Mouse (Mus musculus) stomach, embryonic 15.5 days (tissue): ENCODE results near the gene Fam129b. TPM values are rescaled to one million over a fixed set of nuclear protein-coding genes. Genes with fewer than 3 reads are reported as not detected.

Experiments
- ATAC-seq: fragments of 200-750 bp; cut with Nextera tagmentation; 2 replicates; pipeline ENCODE4 v1.8.0; 2017; ENCODE audit warnings: low read depth, moderate number of reproducible peaks, moderate TSS enrichment; ENCODE audit not compliant: insufficient read depth, low FRiP score
- H3K27ac ChIP-seq: fragments of 300-500 bp; sonication (generic); 2 replicates; pipeline ENCODE4 v1.5.1; 2015; ENCODE audit warnings: mild to moderate bottlenecking, inconsistent platforms
- H3K27me3 ChIP-seq: fragments of 300-500 bp; sonication (generic); replicated peaks from 2 replicates; pipeline ENCODE4 v1.6.1; 2015; ENCODE audit warnings: inconsistent platforms
- H3K36me3 ChIP-seq: fragments of 300-500 bp; sonication (generic); 2 replicates; pipeline ENCODE4 v1.6.1; 2015; ENCODE audit warnings: inconsistent platforms
- H3K4me1 ChIP-seq: fragments of 300-500 bp; sonication (generic); 2 replicates; pipeline ENCODE4 v1.6.1; 2015; ENCODE audit warnings: inconsistent platforms
- H3K4me2 ChIP-seq: fragments of 300-500 bp; sonication (generic); 2 replicates; pipeline ENCODE4 v1.6.1; 2015; ENCODE audit warnings: mild to moderate bottlenecking, inconsistent platforms
- H3K4me3 ChIP-seq: fragments of 300-500 bp; sonication (generic); replicated peaks from 2 replicates; pipeline ENCODE4 v1.5.1; 2015; ENCODE audit warnings: inconsistent platforms
- H3K9ac ChIP-seq: fragments of 300-500 bp; sonication (generic); 2 replicates; pipeline ENCODE4 v1.6.1; 2015; ENCODE audit warnings: inconsistent platforms
- H3K9me3 ChIP-seq: fragments of 300-500 bp; sonication (generic); 2 replicates; pipeline ENCODE4 v1.6.1; 2016; ENCODE audit warnings: inconsistent platforms
- WGBS: fragments of 180-500 bp; shearing (Covaris S2); methylation state at CpG from one replicate; pipeline ENCODE4 v1.1.7; 2015; 5-methylcytosine and 5-hydroxymethylcytosine counted together
- polyA plus RNA-seq: library from polyadenylated mRNA; unstranded; fragments of >200 nt; fragmentation: Nextera tagmentation; extraction: Ambion mirVana; gene quantifications from 2 replicates; pipeline ENCODE4 v1.2.1, GENCODE M21; 2015

The Fam129b gene
- polyA plus RNA-seq, 1 experiment from 2014 or later, result 73.6 TPM

- H3K9ac ChIP-seq, result no peak overlapping the region
- no peak overlapping the region for H3K27ac ChIP-seq
- WGBS, result 86% methylated on average over 19 of the region's 19 CpGs
- H3K4me3 ChIP-seq, result no peak overlapping the region
- peaks cover 4% of the 10 kb centered on the region for H3K36me3 ChIP-seq
- no peak for ATAC-seq
- peaks cover 14% of the 10 kb centered on the region; the same call in 1 of the 2 replicates for H3K4me1 ChIP-seq
- H3K9me3 ChIP-seq, result no peaks in the 10 kb centered on the region
- H3K4me2 ChIP-seq, result no peak overlapping the region
- H3K27me3 ChIP-seq, result no peaks in the 10 kb centered on the region
These were observed 53.3 kb downstream of the Fam129b start for GRCm38 (mm10) chr2:32928947-32929829.

- Histone ChIP-seq H3K27ac (no peak overlapping the region), H3K27me3 (no peaks in the 10 kb centered on the region), H3K9me3 (no peaks in the 10 kb centered on the region), H3K9ac (no peak overlapping the region), H3K4me2 (no peak overlapping the region), H3K4me1 (peaks cover 14% of the 10 kb centered on the region; the same call in 1 of the 2 replicates), H3K36me3 (no peaks in the 10 kb centered on the region), H3K4me3 (no peak overlapping the region)
- no peak for ATAC-seq
- 75% methylated on average over 7 of the region's 7 CpGs for WGBS
These were observed 55.8 kb downstream of the Fam129b start for GRCm38 (mm10) chr2:32931730-32932129.

GRCm38 (mm10) chr2:32938741-32939140 lies 62.8 kb downstream of the Fam129b start:
- no peaks in the 10 kb centered on the region for H3K27me3 ChIP-seq
- no peak overlapping the region for H3K4me2 ChIP-seq
- WGBS, result 93% methylated on average over 5 of the region's 5 CpGs
- H3K9ac ChIP-seq, result no peak overlapping the region
- no peaks in the 10 kb centered on the region for H3K9me3 ChIP-seq
- no peaks in the 10 kb centered on the region for H3K4me1 ChIP-seq
- no peak for ATAC-seq
- H3K36me3 ChIP-seq, result 0 out of 2 replicates have a peak, but pooled peaks cover 3% of the 10 kb centered on the region
- H3K4me3 ChIP-seq, result no peak overlapping the region
- no peak overlapping the region for H3K27ac ChIP-seq

- H3K27ac ChIP-seq, result no peak overlapping the region
- no peak for ATAC-seq
- no peaks in the 10 kb centered on the region for H3K9me3 ChIP-seq
- H3K4me1 ChIP-seq, result no peaks in the 10 kb centered on the region
- H3K27me3 ChIP-seq, result no peaks in the 10 kb centered on the region
- no peak overlapping the region for H3K9ac ChIP-seq
- H3K4me3 ChIP-seq, result no peak overlapping the region
- 74% methylated on average over 5 of the region's 5 CpGs for WGBS
- 0 out of 2 replicates have a peak, but pooled peaks cover 3% of the 10 kb centered on the region for H3K36me3 ChIP-seq
- H3K4me2 ChIP-seq, result no peak overlapping the region
These were observed 63.5 kb downstream of the Fam129b start for GRCm38 (mm10) chr2:32939418-32939817.

GRCm38 (mm10) chr2:32940483-32940882 lies 64.6 kb downstream of the Fam129b start:
- Histone ChIP-seq H3K36me3 (peaks cover 10% of the 10 kb centered on the region), H3K9ac (no peak overlapping the region), H3K27ac (no peak overlapping the region), H3K27me3 (no peaks in the 10 kb centered on the region), H3K9me3 (no peaks in the 10 kb centered on the region), H3K4me3 (no peak overlapping the region), H3K4me2 (no peak overlapping the region), H3K4me1 (no peaks in the 10 kb centered on the region)
- no peak for ATAC-seq
- whole genome bisulfite sequencing, result 89% methylated on average over 4 of the region's 4 CpGs

GRCm38 (mm10) chr2:32947454-32947853 lies 71.5 kb downstream of the Fam129b start:
- no peaks in the 10 kb centered on the region for H3K27me3 ChIP-seq
- no peak for ATAC-seq
- no peak overlapping the region for H3K4me3 ChIP-seq
- H3K4me1 ChIP-seq, result no peaks in the 10 kb centered on the region
- no peak overlapping the region for H3K4me2 ChIP-seq
- H3K27ac ChIP-seq, result no peak overlapping the region
- no peak overlapping the region for H3K9ac ChIP-seq
- 91% methylated on average over 11 of the region's 11 CpGs for WGBS
- peaks cover 12% of the 10 kb centered on the region for H3K36me3 ChIP-seq
- no peaks in the 10 kb centered on the region for H3K9me3 ChIP-seq

GRCm38 (mm10) chr2:32954581-32954980 lies 78.7 kb downstream of the Fam129b start:
- H3K4me3 ChIP-seq, result no peak overlapping the region
- H3K36me3 ChIP-seq, result peaks cover 9% of the 10 kb centered on the region
- H3K4me1 ChIP-seq, result no peaks in the 10 kb centered on the region
- 92% methylated on average over 2 of the region's 2 CpGs for WGBS
- H3K4me2 ChIP-seq, result no peak overlapping the region
- no peak overlapping the region for H3K27ac ChIP-seq
- no peak for ATAC-seq
- no peaks in the 10 kb centered on the region for H3K9me3 ChIP-seq
- H3K27me3 ChIP-seq, result no peaks in the 10 kb centered on the region
- no peak overlapping the region for H3K9ac ChIP-seq

GRCm38 (mm10) chr2:32957344-32957743 lies 81.4 kb downstream of the Fam129b start:
- no peak for ATAC-seq
- Histone ChIP-seq H3K27me3 (no peaks in the 10 kb centered on the region), H3K27ac (no peak overlapping the region), H3K4me2 (no peak overlapping the region), H3K36me3 (peaks cover 9% of the 10 kb centered on the region), H3K4me1 (peaks cover 6% of the 10 kb centered on the region), H3K4me3 (no peak overlapping the region), H3K9me3 (no peaks in the 10 kb centered on the region), H3K9ac (no peak overlapping the region)
- WGBS, result 52% methylated on average over 8 of the region's 8 CpGs

- Histone ChIP-seq H3K4me3 (peak overlapping the region; percentile 87; the same call in 1 of the 2 replicates), H3K27ac (no peak overlapping the region), H3K36me3 (peaks cover 14% of the 10 kb centered on the region), H3K27me3 (no peaks in the 10 kb centered on the region), H3K4me2 (peak overlapping the region; percentile 69), H3K9me3 (no peaks in the 10 kb centered on the region), H3K4me1 (peaks cover 18% of the 10 kb centered on the region), H3K9ac (peak overlapping the region; percentile 17; the same call in 1 of the 2 replicates)
- ATAC-seq, result no peak
- WGBS, result 84% methylated on average over 4 of the region's 4 CpGs
These were observed 84.4 kb downstream of the Fam129b start for GRCm38 (mm10) chr2:32960273-32960672.

GRCm38 (mm10) chr2:32961192-32961995 lies 85.5 kb downstream of the Fam129b start, which contains the start of the genes Rpl12 and Lrsam1:
TSS of gene Rpl12 (plus strand) at chr2:32961559.
TSS of gene Lrsam1 (minus strand) at chr2:32961614.
- Histone ChIP-seq H3K9me3 (no peaks in the 10 kb centered on the region), H3K4me3 (peak within 1 kb of the TSS; percentile 87), H3K4me2 (peak within 1 kb of the TSS; percentile 69), H3K27ac (peak within 1 kb of the TSS; percentile 88), H3K4me1 (peaks cover 20% of the 10 kb centered on the region), H3K36me3 (peaks cover 12% of the 10 kb centered on the region), H3K9ac (peak within 1 kb of the TSS; percentile 97), H3K27me3 (no peaks in the 10 kb centered on the region)
- WGBS, result 3% methylated on average over 55 of the region's 55 CpGs
- ATAC-seq, result peak; percentile 88

- no peak for ATAC-seq
- Histone ChIP-seq H3K27me3 (no peaks in the 10 kb centered on the region), H3K9ac (peak overlapping the region; percentile 97), H3K4me3 (peak overlapping the region; percentile 87), H3K4me2 (peak overlapping the region; percentile 69), H3K9me3 (no peaks in the 10 kb centered on the region), H3K27ac (peak overlapping the region; percentile 88), H3K36me3 (peaks cover 12% of the 10 kb centered on the region), H3K4me1 (peaks cover 22% of the 10 kb centered on the region)
- under 1% methylated on average over 33 of the region's 33 CpGs for WGBS
These were observed 86.4 kb downstream of the Fam129b start for GRCm38 (mm10) chr2:32962062-32962874.
